Mouse (Mus musculus) thymus, adult 2 months (tissue): Measurements from ENCODE around the gene Gm21992.

Experiments used
- CTCF ChIP-seq: fragments of 200-500 bp; IDR thresholded peaks from 2 replicates; pipeline ENCODE4 v1.5.1; 2012; ENCODE audit warnings: mild to moderate bottlenecking, control low read depth, low read length, moderate library complexity, borderline replicate concordance; ENCODE audit not compliant: control insufficient read depth, poor library complexity, insufficient read depth; ENCODE audit errors: extremely low read depth
- POLR2A ChIP-seq: fragments of 200-500 bp; IDR thresholded peaks from 2 replicates; pipeline ENCODE4 v1.6.1; 2012; ENCODE audit warnings: mild to moderate bottlenecking, low read length, control low read depth, moderate library complexity; ENCODE audit not compliant: control insufficient read depth, poor library complexity, insufficient read depth; ENCODE audit errors: extremely low read depth

GRCm38 (mm10) chr19:4772785-4773184 is 38.6 kb downstream of the Gm21992 start:
- TF ChIP-seq POLR2A = no peak
- TF ChIP-seq CTCF = no peak
